Mouse (Mus musculus) myocyte (in vitro differentiated cells): ENCODE data around the gene Rela. TPM values are rescaled to one million over a fixed set of nuclear protein-coding genes. Genes with fewer than 3 reads are reported as not detected.

Experiments used
- H3K27me3 ChIP-seq: one replicate; pipeline ENCODE4 v1.6.1; 2011; ENCODE audit not compliant: control insufficient read depth, insufficient read depth, insufficient read length
- H3K36me3 ChIP-seq: one replicate; pipeline ENCODE4 v1.6.1; 2011; ENCODE audit not compliant: control insufficient read depth, insufficient read depth
- H3K4me2 ChIP-seq: one replicate; pipeline ENCODE4 v1.6.1; 2011; ENCODE audit warnings: low read depth, control low read depth
- H3K4me3 ChIP-seq: one replicate; pipeline ENCODE4 v1.5.1; 2011; ENCODE audit warnings: mild to moderate bottlenecking, control low read depth, moderate library complexity
- H3K79me2 ChIP-seq: one replicate; pipeline ENCODE4 v1.6.1; 2011; ENCODE audit not compliant: control insufficient read depth, insufficient read depth
- H3ac ChIP-seq: one replicate; pipeline ENCODE4 v1.6.1; 2011; ENCODE audit not compliant: control insufficient read depth, insufficient read length
- CEBPB ChIP-seq: IDR thresholded peaks from 2 replicates; pipeline ENCODE4 v1.6.1; 2011; ENCODE audit warnings: mild to moderate bottlenecking, moderate library complexity; ENCODE audit not compliant: poor library complexity, insufficient read depth, severe bottlenecking
- E2F4 ChIP-seq: IDR thresholded peaks from one replicate; pipeline ENCODE4 v1.6.1; 2011; ENCODE audit warnings: mild to moderate bottlenecking, control low read depth, moderate library complexity; ENCODE audit not compliant: insufficient read depth
- MAX ChIP-seq: IDR thresholded peaks from one replicate; pipeline ENCODE4 v1.6.1; 2011; ENCODE audit warnings: low read depth, mild to moderate bottlenecking, control low read depth
- MYOD1 ChIP-seq, 3 experiments: IDR thresholded peaks; one replicate each; pipeline ENCODE4 v1.6.1; 2011; ENCODE audit warnings: control low read depth in 2 of 3, low read depth in 2 of 3, mild to moderate bottlenecking in 2 of 3, moderate library complexity in 1 of 3; ENCODE audit not compliant: insufficient read length in 2 of 3, control insufficient read depth in 1 of 3
- MYOG ChIP-seq, 3 experiments: IDR thresholded peaks; one replicate each; pipeline ENCODE4 v1.6.1; 2011; ENCODE audit warnings: control low read depth in 2 of 3, low read depth in 2 of 3, mild to moderate bottlenecking in 2 of 3; ENCODE audit not compliant: insufficient read length in 2 of 3, control insufficient read depth in 1 of 3, insufficient read depth in 1 of 3
- POLR2A ChIP-seq: IDR thresholded peaks from one replicate; pipeline ENCODE4 v1.6.1; 2011; ENCODE audit warnings: low read depth, mild to moderate bottlenecking, control low read depth, moderate library complexity; ENCODE audit not compliant: insufficient read length
- POLR2AphosphoS2 ChIP-seq: IDR thresholded peaks from one replicate; pipeline ENCODE4 v1.6.1; 2011; ENCODE audit warnings: low read depth, control low read depth; ENCODE audit not compliant: insufficient read length
- REST ChIP-seq: IDR thresholded peaks from one replicate; pipeline ENCODE4 v1.6.1; 2011; ENCODE audit warnings: mild to moderate bottlenecking, control low read depth, moderate library complexity; ENCODE audit not compliant: insufficient read depth, insufficient read length
- SRF ChIP-seq: IDR thresholded peaks from one replicate; pipeline ENCODE4 v1.6.1; 2011; ENCODE audit warnings: low read depth; ENCODE audit not compliant: control insufficient read depth, insufficient read length
- TCF12 ChIP-seq: IDR thresholded peaks from one replicate; pipeline ENCODE4 v1.6.1; 2011; ENCODE audit warnings: mild to moderate bottlenecking, control low read depth; ENCODE audit not compliant: poor library complexity, insufficient read depth, severe bottlenecking
- TCF3 ChIP-seq: IDR thresholded peaks from one replicate; pipeline ENCODE4 v1.6.1; 2011; ENCODE audit warnings: low read depth, control low read depth; ENCODE audit not compliant: insufficient read length
- USF1 ChIP-seq: IDR thresholded peaks from one replicate; pipeline ENCODE4 v1.6.1; 2011; ENCODE audit warnings: low read depth, mild to moderate bottlenecking, control low read depth, moderate library complexity
- polyA plus RNA-seq: library from polyadenylated mRNA; unstranded; fragments of >200 nt; fragmentation: generic; extraction: Trizol; gene quantifications from one replicate; pipeline ENCODE4 v1.2.1, GENCODE M21; 2012; ENCODE audit warnings: missing spikeins

Rela gene
- polyA plus RNA-seq, 1 experiment: 58.0 TPM

DNA sequence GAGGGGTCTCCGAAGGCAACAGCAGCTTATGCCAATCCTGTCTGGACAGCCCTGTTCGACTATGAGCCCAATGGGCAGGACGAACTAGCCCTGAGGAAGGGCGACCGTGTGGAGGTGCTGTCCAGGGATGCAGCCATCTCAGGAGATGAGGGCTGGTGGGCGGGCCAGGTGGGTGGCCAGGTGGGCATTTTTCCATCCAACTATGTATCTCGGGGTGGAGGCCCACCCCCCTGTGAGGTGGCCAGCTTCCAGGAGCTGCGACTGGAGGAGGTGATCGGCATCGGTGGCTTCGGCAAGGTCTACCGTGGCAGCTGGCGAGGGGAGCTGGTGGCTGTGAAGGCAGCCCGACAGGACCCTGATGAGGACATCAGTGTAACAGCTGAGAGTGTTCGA, 53.1 kb downstream of the Rela start:
- peaks cover 3% of the 10 kb centered on the region for H3K36me3 ChIP-seq
- peak in 2 of 3 experiments; percentile 14 to 32 for TF ChIP-seq MYOG (IDR thresholded peaks at IDR 0.05; ENCODE audit: control insufficient read depth in 1 of 3, insufficient read depth in 1 of 3, insufficient read length in 2 of 3, low read depth in 2 of 3)
- peak in 1 of 3 experiments; percentile 18 for TF ChIP-seq MYOD1 (IDR thresholded peaks at IDR 0.05; ENCODE audit: control insufficient read depth in 1 of 3, insufficient read length in 2 of 3, low read depth in 2 of 3)
- no peak for TF ChIP-seq TCF3

DNA sequence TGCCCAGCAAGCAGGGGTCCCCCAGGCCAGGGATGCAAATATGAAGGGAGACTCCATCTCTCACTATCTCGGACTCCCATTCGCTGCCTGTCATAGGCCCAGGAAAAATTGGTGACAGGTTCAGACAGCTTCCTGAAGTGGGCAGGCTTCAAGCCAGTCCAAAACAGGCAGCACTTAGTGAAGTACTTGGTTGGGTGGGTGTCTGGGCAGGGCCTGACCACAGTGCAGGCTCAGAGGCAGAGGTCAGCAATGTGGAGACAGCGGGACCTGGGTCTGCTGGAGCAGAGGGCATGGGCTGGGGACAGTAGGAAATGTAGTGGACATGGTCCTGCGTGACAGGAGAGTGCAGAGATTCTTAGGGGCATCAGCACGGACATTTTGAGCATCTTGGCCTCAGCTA, 54.3 kb downstream of the Rela start:
- H3K4me3 ChIP-seq: peak overlapping the region; percentile 94
- no peaks in the 10 kb centered on the region for H3K27me3 ChIP-seq
- H3ac ChIP-seq: no peak overlapping the region
- H3K36me3 ChIP-seq: peaks cover 3% of the 10 kb centered on the region
- peaks cover 52% of the 10 kb centered on the region for H3K79me2 ChIP-seq
- no peak for TF ChIP-seq CEBPB
- no peak for TF ChIP-seq REST
- no peak for TF ChIP-seq SRF
- TF ChIP-seq POLR2AphosphoS2: no peak
- TF ChIP-seq POLR2A: no peak
- TF ChIP-seq MYOG (IDR thresholded peaks at IDR 0.05; ENCODE audit: control insufficient read depth in 1 of 3, insufficient read depth in 1 of 3, insufficient read length in 2 of 3, low read depth in 2 of 3): no peak
- no peak for TF ChIP-seq E2F4
- TF ChIP-seq USF1: no peak
- no peak for TF ChIP-seq TCF3
- TF ChIP-seq TCF12: no peak
- no peak for TF ChIP-seq MYOD1 (IDR thresholded peaks at IDR 0.05; ENCODE audit: control insufficient read depth in 1 of 3, insufficient read length in 2 of 3, low read depth in 2 of 3)
- TF ChIP-seq MAX: no peak
- peak overlapping the region; percentile 95 for H3K4me2 ChIP-seq

More for the DNA sequence above, 53.1 kb downstream of the Rela start:
- Histone ChIP-seq H3K4me3 (peak overlapping the region; percentile 94), H3K79me2 (peaks cover 52% of the 10 kb centered on the region), H3K4me2 (peak overlapping the region; percentile 95), H3K27me3 (no peaks in the 10 kb centered on the region), H3ac (peak overlapping the region; percentile 22)

DNA sequence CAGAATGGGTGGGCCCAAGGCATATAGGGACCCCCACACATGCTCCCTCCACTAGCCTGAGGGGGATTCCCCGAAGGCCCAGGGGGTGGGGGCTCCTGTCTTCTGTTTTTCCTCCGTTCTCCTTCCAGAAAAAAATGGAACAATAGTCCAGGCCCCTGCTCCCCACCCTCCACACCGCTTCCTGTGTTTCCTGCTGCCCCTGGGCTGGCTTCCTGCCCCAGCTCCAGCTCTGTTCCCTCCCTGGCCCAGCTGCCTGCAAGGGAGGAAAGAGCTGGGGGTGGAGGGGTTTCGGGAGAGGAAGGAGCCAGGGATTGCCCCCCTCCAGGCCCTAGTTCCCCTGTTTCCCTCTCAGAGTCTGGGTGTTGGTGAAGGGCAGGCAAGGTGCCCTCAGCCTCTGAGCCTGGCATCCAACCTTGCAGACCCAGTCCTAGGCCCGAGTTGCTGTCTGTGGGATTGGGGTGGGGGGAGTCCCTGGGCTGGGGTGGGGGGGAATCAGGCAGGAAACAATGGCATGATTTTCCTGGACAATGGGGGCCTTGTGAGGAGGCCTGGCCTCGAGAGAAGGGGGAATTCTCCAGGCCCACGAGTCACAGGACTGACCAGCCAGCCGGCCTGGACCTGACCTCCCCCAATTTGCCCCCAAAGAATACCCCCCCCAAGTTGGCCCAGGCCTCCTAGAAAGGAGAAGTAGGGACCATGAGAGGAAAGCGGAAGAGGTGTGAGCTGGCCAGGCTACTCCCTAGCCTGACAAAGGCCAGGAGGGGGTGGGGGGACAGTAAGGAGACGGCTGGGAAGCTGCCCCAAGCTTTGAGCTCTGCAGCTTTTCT, 55.0 kb downstream of the Rela start:
- Histone ChIP-seq H3K4me2 (peak overlapping the region; percentile 95), H3ac (no peak overlapping the region), H3K4me3 (peak overlapping the region; percentile 94), H3K27me3 (no peaks in the 10 kb centered on the region), H3K36me3 (peaks cover 3% of the 10 kb centered on the region), H3K79me2 (peaks cover 50% of the 10 kb centered on the region)
- TF ChIP-seq MYOG (IDR thresholded peaks at IDR 0.05; ENCODE audit: control insufficient read depth in 1 of 3, insufficient read depth in 1 of 3, insufficient read length in 2 of 3, low read depth in 2 of 3) (no peak), TCF12 (no peak), MAX (no peak), CEBPB (no peak), POLR2AphosphoS2 (no peak), MYOD1 (IDR thresholded peaks at IDR 0.05; ENCODE audit: control insufficient read depth in 1 of 3, insufficient read length in 2 of 3, low read depth in 2 of 3) (no peak), E2F4 (no peak), TCF3 (no peak), POLR2A (no peak), SRF (no peak), REST (no peak), USF1 (no peak)

DNA sequence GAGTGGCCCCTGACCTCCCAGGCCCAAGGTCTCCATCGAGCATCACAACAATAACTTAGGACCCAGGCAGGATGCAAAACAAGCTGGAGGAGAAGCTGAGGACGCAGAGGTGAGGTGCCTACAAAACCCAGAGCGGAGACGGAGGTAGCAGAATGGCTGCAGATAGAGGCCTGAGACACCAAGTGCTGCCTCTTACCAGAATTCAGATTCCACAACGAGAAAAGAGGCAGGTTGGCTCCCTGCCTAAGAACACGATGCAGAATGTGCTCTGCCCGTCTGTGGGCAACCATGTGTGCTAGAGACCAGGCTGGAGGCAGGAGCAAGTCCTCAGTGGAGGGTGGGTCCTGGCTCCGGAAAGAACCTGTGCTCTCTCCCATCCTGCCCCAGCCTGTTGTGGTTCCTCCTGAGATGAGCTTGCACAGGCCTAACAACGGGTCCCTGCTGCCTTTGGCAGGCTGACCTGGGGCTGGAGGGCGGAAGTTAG, 55.7 kb downstream of the Rela start:
- H3K4me2 ChIP-seq: peak overlapping the region; percentile 12
- no peaks in the 10 kb centered on the region for H3K27me3 ChIP-seq
- H3ac ChIP-seq: no peak overlapping the region
- H3K36me3 ChIP-seq: peaks cover 9% of the 10 kb centered on the region
- TF ChIP-seq E2F4: no peak
- H3K79me2 ChIP-seq: peaks cover 43% of the 10 kb centered on the region
- no peak overlapping the region for H3K4me3 ChIP-seq

DNA sequence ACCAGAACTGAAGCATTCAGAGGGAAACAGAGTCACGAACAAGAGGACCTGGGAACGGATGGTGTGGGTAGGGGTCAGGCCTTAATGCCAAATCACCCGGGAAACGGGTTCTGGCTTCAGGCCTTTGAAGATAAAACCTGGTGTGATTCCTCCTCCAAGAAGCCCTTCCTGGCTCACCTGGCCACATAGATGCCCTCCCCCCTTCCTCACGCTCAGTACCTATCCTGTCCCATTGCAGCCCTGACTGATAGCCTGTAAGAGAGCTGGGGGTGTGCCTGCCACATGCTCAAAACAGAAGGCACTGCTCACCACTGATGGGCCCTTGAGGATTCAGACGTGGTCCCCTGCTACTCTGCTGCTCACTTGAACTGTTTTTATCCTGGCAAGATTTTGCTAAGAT, 56.5 kb downstream of the Rela start:
- H3K36me3 ChIP-seq: peaks cover 17% of the 10 kb centered on the region
- H3ac ChIP-seq: no peak overlapping the region
- peaks cover 43% of the 10 kb centered on the region for H3K79me2 ChIP-seq
- H3K4me3 ChIP-seq: no peak overlapping the region
- no peak for TF ChIP-seq SRF
- TF ChIP-seq TCF3: no peak
- no peak for TF ChIP-seq POLR2A
- TF ChIP-seq CEBPB: no peak
- no peak for TF ChIP-seq MAX
- no peak for TF ChIP-seq POLR2AphosphoS2
- no peak for TF ChIP-seq E2F4
- TF ChIP-seq TCF12: no peak
- no peak for TF ChIP-seq USF1
- no peak for TF ChIP-seq MYOG (IDR thresholded peaks at IDR 0.05; ENCODE audit: control insufficient read depth in 1 of 3, insufficient read depth in 1 of 3, insufficient read length in 2 of 3, low read depth in 2 of 3)
- no peak for TF ChIP-seq MYOD1 (IDR thresholded peaks at IDR 0.05; ENCODE audit: control insufficient read depth in 1 of 3, insufficient read length in 2 of 3, low read depth in 2 of 3)
- no peak for TF ChIP-seq REST
- no peak overlapping the region for H3K4me2 ChIP-seq
- no peaks in the 10 kb centered on the region for H3K27me3 ChIP-seq
